Mouse (Mus musculus): ENCODE measurements around the gene Thbs2.

Gene Thbs2

GRCm38 (mm10) chr17:14693994-14694374 is at the start of gene Thbs2:
TSS of gene Thbs2 (minus strand) at chr17:14694235.
- DNase-seq (ENCODE audit: low read depth, low spot score): peak; percentile 79

- no peak for DNase-seq (ENCODE audit: low read depth, low spot score)
These were observed 41.5 kb upstream of the Thbs2 start for GRCm38 (mm10) chr17:14735493-14736004.

DNA sequence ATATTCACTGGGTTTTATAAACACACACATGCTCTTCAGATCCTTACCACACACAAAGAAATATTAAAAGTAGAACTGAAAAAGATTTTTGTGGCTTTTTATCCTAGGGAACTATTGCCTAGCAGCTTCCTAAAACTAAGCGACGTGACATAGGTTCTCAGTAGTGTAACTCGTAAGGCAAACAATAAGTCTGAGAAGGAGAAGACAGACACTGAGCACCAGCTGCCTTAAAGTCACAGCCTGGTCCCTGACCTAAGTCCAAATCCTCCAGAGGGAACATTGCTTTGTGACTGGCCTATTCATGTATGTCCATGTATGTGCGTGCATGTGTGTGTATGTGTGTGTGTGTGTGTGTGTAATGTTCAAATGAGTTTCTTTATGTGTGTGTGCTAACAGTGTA is 40.3 kb upstream of the Thbs2 start:
- DNase-seq (ENCODE audit: low read depth, low spot score): no peak

DNA sequence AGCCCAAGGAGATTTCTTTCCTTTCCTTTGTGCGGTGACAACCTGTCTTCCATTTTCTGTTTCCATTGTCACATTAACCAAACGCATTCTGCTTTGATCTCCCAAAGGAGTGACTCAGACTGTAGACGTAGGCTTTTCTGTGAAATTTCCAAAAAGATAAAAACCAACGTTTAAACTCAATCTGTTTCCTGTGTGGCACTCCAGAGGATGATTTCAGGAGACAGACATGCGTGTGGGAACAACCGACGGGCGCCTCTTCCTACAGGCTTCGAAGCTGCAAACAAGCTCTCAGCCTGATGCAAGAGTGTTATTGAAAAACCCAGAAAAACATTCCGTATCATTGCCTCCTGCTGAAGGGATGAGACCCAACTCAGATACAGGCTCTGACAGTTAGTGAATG is 39.9 kb upstream of the Thbs2 start:
- no peak for DNase-seq (ENCODE audit: low read depth, low spot score)

DNA sequence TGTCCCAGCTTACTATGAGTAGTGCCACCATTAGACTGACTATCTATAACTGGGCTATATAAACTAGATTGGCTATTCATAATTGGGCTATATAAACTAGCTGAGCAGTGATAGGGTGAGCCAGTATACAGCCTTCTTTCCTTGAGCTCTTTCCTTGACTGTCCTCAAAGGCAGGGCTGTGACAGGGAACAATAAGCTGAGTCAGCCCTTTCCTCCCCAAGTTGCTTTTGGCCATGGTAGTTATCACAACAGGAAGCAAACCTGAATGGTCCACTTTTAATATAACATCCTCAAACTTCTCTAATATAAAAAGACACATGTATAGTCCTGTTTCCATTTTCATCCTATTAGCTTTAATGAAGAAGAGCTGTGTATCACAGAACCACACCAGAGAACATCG is 39.0 kb upstream of the Thbs2 start:
- no peak for DNase-seq (ENCODE audit: low read depth, low spot score)

GRCm38 (mm10) chr17:14730629-14731028 is 36.6 kb upstream of the Thbs2 start:
- no peak for DNase-seq (ENCODE audit: low read depth, low spot score)

GRCm38 (mm10) chr17:14727481-14727880 is 33.4 kb upstream of the Thbs2 start:
- DNase-seq (ENCODE audit: low read depth, low spot score): no peak

- no peak for DNase-seq (ENCODE audit: low read depth, low spot score)
These were observed 30.8 kb upstream of the Thbs2 start for GRCm38 (mm10) chr17:14724786-14725185.

GRCm38 (mm10) chr17:14721325-14721724 is 27.3 kb upstream of the Thbs2 start:
- peak; percentile 54 for DNase-seq (ENCODE audit: low read depth, low spot score)

DNA sequence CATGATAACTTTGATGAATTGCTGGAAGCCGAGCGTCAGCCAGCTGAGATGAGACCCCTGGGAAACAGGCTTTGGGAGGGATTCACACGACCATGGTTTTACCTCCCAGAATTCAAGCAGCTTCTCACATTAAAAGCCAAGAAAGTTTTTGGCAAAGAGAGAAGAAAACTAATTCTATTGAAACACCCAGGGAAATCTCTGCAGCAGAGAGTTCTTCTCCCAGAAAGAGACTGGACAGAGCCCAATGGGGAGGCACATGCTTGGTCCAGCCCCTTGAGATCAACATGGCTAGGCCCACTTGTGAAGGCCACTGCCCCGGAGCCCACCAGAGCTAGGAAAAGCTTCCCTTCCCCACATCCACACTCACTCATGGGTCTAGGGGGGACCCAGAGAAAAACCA is 26.9 kb upstream of the Thbs2 start:
- DNase-seq (ENCODE audit: low read depth, low spot score): peak; percentile 65

DNA sequence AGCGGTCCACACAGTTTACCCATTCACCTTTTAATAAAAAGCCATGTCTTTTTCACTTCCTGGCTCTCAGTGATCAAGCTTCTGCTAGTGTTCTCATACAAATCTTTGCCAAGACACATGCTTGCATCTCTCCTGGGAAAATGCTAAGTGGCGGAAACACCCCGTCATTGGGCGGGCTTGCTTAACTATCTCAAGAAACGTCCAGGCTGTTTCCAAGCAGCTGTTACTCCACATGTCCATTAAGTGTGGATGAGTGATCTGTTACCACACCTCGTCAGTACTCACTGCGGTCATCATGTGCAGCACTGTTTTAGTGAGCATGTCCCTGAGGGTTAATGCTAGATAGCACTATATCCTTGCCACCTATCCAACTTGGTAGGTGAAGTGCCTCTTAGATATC is 26.2 kb upstream of the Thbs2 start:
- peak; percentile 90 for DNase-seq (ENCODE audit: low read depth, low spot score)

DNA sequence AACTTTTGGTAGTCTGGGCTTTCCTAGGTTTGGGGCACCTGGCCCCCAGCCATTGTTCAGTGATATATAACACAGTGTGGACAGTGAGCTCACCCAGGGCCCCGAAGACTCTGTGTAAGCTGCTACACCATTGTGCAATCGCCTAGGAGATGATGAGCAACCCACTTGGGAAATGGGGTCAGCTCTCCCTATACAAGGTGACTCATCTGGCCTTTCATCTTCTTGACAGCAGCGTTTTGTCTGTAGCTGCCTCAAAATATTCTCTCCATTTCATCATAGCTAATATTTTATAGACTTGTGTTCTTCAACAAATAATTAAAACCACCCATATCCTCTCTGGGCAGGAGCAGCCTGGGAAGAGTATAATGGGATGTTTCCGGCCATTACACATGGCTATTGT is 24.8 kb upstream of the Thbs2 start:
- peak; percentile 60 for DNase-seq (ENCODE audit: low read depth, low spot score)

DNA sequence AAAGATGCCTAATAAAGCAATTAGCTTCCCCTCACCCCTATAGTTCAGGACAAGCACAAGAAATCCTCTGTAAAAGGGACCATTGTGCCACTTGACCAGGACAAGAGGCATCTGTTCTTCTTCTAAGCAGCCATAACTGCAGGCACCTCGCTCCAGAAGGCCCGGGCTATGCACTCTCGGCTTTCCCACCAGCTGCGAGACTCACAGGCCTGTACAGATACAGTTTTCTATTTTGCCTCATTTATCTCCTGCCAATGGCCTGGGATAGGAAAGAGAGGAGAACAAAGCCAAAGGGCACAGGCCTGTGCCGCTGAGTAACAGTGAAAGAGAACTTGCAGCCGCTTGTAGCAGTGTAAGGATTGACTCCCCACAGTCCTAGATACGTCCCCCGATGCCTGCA is 20.7 kb upstream of the Thbs2 start:
- no peak for DNase-seq (ENCODE audit: low read depth, low spot score)

GRCm38 (mm10) chr17:14714374-14714773 is 20.3 kb upstream of the Thbs2 start:
- DNase-seq (ENCODE audit: low read depth, low spot score): no peak

GRCm38 (mm10) chr17:14711784-14712183 is 17.7 kb upstream of the Thbs2 start:
- DNase-seq (ENCODE audit: low read depth, low spot score): no peak

- peak; percentile 60 for DNase-seq (ENCODE audit: low read depth, low spot score)
These were observed 17.0 kb upstream of the Thbs2 start for GRCm38 (mm10) chr17:14711032-14711431.

DNA sequence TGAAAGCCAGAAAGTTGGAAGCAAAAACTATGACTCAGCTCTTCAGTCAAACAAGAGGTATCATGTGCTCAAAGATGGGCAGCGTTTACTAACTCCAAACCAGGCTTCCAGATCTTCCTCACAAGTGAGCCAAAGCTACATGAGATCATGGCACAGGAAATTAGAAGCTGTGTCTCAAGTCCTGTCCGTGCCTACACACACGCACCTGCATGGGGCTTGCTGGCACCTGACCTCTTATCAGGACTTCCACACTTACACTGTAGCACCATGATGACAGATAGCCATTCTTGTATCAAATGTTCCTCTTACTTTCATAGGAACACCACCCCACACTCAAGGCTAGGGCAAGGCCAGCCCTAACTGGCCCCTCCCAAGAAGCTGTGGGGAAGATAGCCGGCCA is 12.0 kb upstream of the Thbs2 start:
- DNase-seq (ENCODE audit: low read depth, low spot score): no peak

DNA sequence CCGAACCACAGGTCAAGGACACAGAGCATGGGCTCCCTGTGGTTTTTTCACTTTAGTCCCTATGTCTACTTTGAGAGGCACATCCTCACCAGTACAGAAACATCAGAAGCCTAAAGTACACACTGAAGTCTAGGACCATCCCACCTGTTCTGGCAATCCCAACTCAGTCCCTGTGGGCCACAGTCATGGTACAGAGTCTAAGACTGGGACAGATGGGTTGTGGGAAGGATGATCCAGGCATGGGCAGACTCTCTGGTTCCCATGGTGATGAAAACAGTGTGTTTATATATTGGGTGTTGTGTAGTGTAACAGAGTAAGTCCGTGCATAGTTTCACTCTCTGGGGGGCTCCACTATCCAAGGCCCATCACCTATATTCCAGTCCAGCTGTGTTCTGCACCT is 11.4 kb upstream of the Thbs2 start:
- DNase-seq (ENCODE audit: low read depth, low spot score): no peak

- DNase-seq (ENCODE audit: low read depth, low spot score): no peak
These were observed 9.7 kb upstream of the Thbs2 start for GRCm38 (mm10) chr17:14703771-14704170.

- no peak for DNase-seq (ENCODE audit: low read depth, low spot score)
These were observed 9.2 kb upstream of the Thbs2 start for GRCm38 (mm10) chr17:14703268-14703667.

DNA sequence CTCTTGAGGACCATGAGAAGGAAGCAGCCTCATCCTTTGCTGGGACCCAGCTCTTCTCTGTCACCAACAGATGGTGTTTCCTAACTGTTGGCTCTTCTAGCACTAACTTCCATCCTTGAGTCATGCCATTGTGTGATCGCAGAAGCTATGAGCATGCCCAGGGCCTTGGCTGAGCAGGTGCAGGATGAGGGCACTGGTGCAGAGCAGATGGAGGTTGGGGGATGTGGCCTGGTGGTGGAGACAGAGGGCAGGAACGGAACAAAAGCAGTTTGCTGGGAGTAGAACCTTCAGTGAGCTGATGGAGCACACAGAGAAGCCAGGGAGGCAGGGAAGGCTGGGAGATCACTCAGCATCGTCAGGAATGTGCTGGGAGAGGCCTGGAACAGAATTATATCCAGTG is 8.7 kb upstream of the Thbs2 start:
- DNase-seq (ENCODE audit: low read depth, low spot score): no peak

DNA sequence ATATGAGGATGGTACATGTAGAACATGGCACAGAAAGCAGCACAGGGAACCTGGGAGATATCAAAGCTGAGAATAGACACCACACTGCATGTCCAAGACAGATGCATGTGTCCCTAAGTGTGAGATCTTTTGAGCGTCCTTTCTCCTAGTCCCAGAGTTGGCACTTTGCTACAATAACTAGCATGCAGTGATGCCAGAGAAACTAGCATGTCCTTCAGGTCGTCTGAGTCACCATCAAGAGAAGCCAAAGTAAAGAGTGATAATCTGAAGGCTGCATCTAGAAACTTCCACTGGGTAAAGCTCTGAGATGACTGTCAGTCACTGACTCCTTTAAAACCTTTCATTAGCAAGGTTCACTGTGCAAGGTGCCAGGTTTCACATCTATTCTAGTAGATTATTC is 7.9 kb upstream of the Thbs2 start:
- no peak for DNase-seq (ENCODE audit: low read depth, low spot score)

DNA sequence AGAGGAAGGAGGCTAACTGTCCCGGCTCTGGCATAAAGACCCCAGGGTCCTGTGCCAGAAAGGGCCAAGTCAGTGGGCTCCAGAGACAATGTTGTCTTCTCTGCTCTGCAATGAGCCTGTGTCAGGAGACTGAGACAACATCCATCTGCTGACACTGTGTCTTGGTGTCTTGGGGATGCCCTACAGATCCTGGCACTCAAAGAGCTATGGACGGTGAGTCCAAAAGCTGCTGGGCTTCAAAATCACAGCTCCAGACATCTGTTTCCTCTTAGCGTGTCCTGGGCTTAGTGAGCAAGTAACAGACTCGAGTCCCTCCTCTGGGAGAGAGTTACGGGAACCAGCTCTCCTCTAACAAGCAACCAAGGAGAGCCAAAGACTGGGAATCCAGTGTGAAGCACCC is 6.2 kb upstream of the Thbs2 start:
- DNase-seq (ENCODE audit: low read depth, low spot score): peak; percentile 58

GRCm38 (mm10) chr17:14698188-14698587 is 4.2 kb upstream of the Thbs2 start:
- no peak for DNase-seq (ENCODE audit: low read depth, low spot score)

DNA sequence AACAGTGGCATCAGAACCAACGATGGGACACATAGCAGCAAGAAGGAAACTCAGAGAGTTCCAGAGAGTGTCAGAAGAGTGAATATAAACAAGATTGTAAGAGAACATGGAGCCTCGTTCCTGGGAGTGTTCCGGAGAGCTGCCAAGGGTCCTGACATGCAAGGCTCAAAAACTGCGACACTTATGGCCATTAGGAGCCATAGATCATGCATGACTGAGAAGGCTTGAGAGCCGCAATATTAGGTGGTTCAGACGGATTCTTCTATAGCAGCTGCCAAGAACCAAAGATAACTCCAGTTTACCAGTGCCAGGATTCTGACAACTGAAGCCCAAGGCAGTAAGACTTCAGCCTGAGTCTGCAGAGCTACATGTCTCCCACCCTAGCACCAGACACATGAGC is 3.1 kb upstream of the Thbs2 start:
- no peak for DNase-seq (ENCODE audit: low read depth, low spot score)

Data from skeletal muscle tissue, adult 2 months (tissue).